In the genomic region with DNA sequence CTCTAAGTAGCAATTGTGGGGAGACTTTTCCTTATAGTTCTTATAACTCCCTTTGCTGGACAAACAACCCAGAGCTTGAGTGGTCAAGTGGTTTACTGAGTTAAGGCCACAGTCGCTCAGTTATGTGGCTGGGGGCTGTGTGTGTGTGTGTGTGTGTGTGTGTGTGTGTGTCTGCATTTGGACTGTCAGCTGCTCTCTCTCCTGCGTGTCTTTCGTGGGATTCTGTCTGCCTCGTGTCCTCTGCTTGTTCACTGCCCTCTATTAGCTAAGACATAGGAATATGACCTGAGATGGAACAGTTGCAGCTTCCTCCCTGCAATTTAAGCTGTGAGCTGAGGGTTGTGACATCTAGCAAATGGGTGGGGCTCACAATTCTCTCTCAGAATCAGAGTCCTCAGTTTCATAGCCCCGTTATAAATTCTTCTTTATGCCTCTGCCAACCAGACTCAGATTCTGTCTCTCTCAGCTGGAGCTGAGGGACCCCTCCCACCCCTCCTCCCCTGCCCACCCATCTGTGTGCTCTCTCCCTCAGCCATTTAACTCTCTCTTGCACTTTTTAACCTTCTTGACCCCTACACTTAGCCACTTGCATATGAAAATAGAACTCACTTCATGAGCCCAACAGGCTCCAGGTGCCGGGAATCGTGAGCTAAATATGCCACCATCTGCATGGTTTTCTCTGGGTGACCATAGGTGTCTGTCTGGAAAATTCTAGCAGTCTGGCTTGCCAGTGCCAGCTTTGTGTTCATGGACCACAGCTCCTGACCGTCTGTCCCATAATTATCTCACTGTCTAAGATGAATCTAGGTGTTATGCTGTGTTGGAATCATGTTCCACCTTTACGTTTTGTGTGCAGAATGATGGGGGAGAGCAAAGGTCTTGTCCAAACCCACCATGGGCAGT, we compare ENCODE assay signal across 9 mouse cellular contexts.
DNase-seq lines count a peak whose midpoint lies in the region; ATAC-seq lines count a peak whose summit lies in the region.
"Had no signal": no experiment of that assay in that cellular context is flagged by ENCODE, and none has a peak within 500 bp of the region (broad histone marks: within the 10 kb centered on the region; RNA-seq: fewer than 3 reads in every experiment).

No protein-coding gene starts in this region.

- H3K9me3 ChIP-seq in kidney, embryonic 16.5 days (ENCODE audit: low read length) = no peaks in the 10 kb centered on the region
- H3K9me3 ChIP-seq in intestine, embryonic 15.5 days = no peaks in the 10 kb centered on the region

- no peak overlapping the region for H3K9ac ChIP-seq in kidney, embryonic 16.5 days (replicated peaks; ENCODE audit: low read length)
- H3K9ac ChIP-seq in intestine, embryonic 15.5 days = no peak overlapping the region

- no peak for DNase-seq in cerebellum, postnatal 4 days (ENCODE audit: low spot score in 2 of 2)
- no peak for DNase-seq in kidney, postnatal 10 days
- DNase-seq in cerebellum, adult 18-20 months = peak; percentile 56 to 65
- no peak for DNase-seq in testis, postnatal 10 days (ENCODE audit: low spot score)
- no peak for DNase-seq in MN1 (ENCODE audit: low spot score)

- ATAC-seq in cerebellum, adult (ENCODE audit: insufficient number of reproducible peaks, low FRiP score, low TSS enrichment) = peak; percentile 61; the same call in 1 of the 2 replicates
- peak; percentile 22 for ATAC-seq in kidney, embryonic 16.5 days (ENCODE audit: low FRiP score, low TSS enrichment)
- ATAC-seq in intestine, embryonic 15.5 days = peak; percentile 79
- ATAC-seq: Patski had no signal

- WGBS in kidney, embryonic 16.5 days = 35% methylated on average over 9 of the region's 9 CpGs
- 33% methylated on average over 9 of the region's 9 CpGs for WGBS in intestine, embryonic 15.5 days

- no peaks in the 10 kb centered on the region for H3K27me3 ChIP-seq in kidney, embryonic 16.5 days (ENCODE audit: insufficient read depth, low read length)
- no peaks in the 10 kb centered on the region for H3K27me3 ChIP-seq in intestine, embryonic 15.5 days (replicated peaks)
- H3K27me3 ChIP-seq: Patski had no signal

- peaks cover 21% of the 10 kb centered on the region for H3K4me1 ChIP-seq in kidney, embryonic 16.5 days (ENCODE audit: insufficient read depth, low read length)
- peaks cover 33% of the 10 kb centered on the region for H3K4me1 ChIP-seq in intestine, embryonic 15.5 days (replicated peaks)

- H3K4me2 ChIP-seq in kidney, embryonic 16.5 days (replicated peaks; ENCODE audit: low read depth, low read length) = 0 out of 2 replicates have a peak overlapping the region, but pooled peaks have one; percentile 22
- peak overlapping the region; percentile 50 for H3K4me2 ChIP-seq in intestine, embryonic 15.5 days (replicated peaks)

- peak overlapping the region; percentile 74 for H3K27ac ChIP-seq in kidney, embryonic 16.5 days (ENCODE audit: low read length)
- peak overlapping the region; percentile 82 for H3K27ac ChIP-seq in intestine, embryonic 15.5 days

- H3K4me3 ChIP-seq in kidney, embryonic 16.5 days (ENCODE audit: low read length) = no peak overlapping the region
- H3K4me3 ChIP-seq in intestine, embryonic 15.5 days (replicated peaks) = no peak overlapping the region

- no peaks in the 10 kb centered on the region for H3K36me3 ChIP-seq in kidney, embryonic 16.5 days (ENCODE audit: insufficient read depth, low read length)
- H3K36me3 ChIP-seq in intestine, embryonic 15.5 days = no peaks in the 10 kb centered on the region

Comparison
In these comparisons a context has a peak if more than half of its experiments do, and no peak if none do; other contexts are left out.
1. DNase-seq: peak in cerebellum, adult 18-20 months (2 of 2); none in cerebellum, postnatal 4 days (0 of 2), kidney, postnatal 10 days (single experiment), testis, postnatal 10 days (single experiment) and MN1 (single experiment).
2. ATAC-seq: peak in every context shown above with its lines; median percentile 79 in intestine, embryonic 15.5 days; 61 in cerebellum, adult; 22 in kidney, embryonic 16.5 days.